Mouse (Mus musculus) ES-Bruce4 (cell line): ENCODE data around the gene Ckm. TPM values are rescaled to one million over a fixed set of nuclear protein-coding genes. Genes with fewer than 3 reads are reported as not detected.

Experiments
- H3K27ac ChIP-seq: 2 replicates; pipeline ENCODE4 v1.5.1; 2012; ENCODE audit warnings: low read length, inconsistent platforms; ENCODE audit not compliant: insufficient read depth
- H3K27me3 ChIP-seq: 2 replicates; pipeline ENCODE4 v1.6.1; 2012; ENCODE audit warnings: mild to moderate bottlenecking, low read length, inconsistent platforms; ENCODE audit not compliant: control insufficient read depth, poor library complexity, insufficient read depth, severe bottlenecking
- H3K36me3 ChIP-seq: 2 replicates; pipeline ENCODE4 v1.6.1; 2012; ENCODE audit warnings: inconsistent platforms, mild to moderate bottlenecking, low read length, moderate library complexity; ENCODE audit not compliant: control insufficient read depth, poor library complexity, insufficient read depth, severe bottlenecking
- H3K4me1 ChIP-seq: one replicate; pipeline ENCODE4 v1.8.1; 2011; ENCODE audit warnings: low read length; ENCODE audit not compliant: control insufficient read depth, insufficient read depth
- H3K4me3 ChIP-seq: 2 replicates; pipeline ENCODE4 v1.5.1; 2011; ENCODE audit warnings: low read depth, mild to moderate bottlenecking, low read length
- H3K9ac ChIP-seq: 2 replicates; pipeline ENCODE4 v1.6.1; 2012; ENCODE audit warnings: low read depth, mild to moderate bottlenecking, inconsistent platforms; ENCODE audit not compliant: poor library complexity, severe bottlenecking
- H3K9me3 ChIP-seq: replicated peaks from 2 replicates; pipeline ENCODE4 v1.6.1; 2012; ENCODE audit warnings: mild to moderate bottlenecking, low read length, inconsistent platforms; ENCODE audit not compliant: control insufficient read depth, poor library complexity, insufficient read depth, severe bottlenecking
- CTCF ChIP-seq: IDR thresholded peaks from one replicate; pipeline ENCODE4 v1.8.1; 2011; ENCODE audit warnings: low read depth, low read length
- EP300 ChIP-seq: IDR thresholded peaks from 2 replicates; pipeline ENCODE4 v1.6.1; 2011; ENCODE audit warnings: low read depth, low read length; ENCODE audit not compliant: insufficient read depth
- POLR2A ChIP-seq: IDR thresholded peaks from one replicate; pipeline ENCODE4 v1.8.1; 2011; ENCODE audit warnings: low read length; ENCODE audit not compliant: insufficient read depth
- polyA plus RNA-seq: library from polyadenylated mRNA; stranded (reverse); fragments of >200 nt; gene quantifications from 2 replicates; pipeline ENCODE4 v1.2.4, GENCODE M21; 2011; ENCODE audit warnings: low read depth; ENCODE audit not compliant: missing spikeins, insufficient read depth, insufficient read length

The Ckm gene
- polyA plus RNA-seq, 1 experiment, result not detected

DNA sequence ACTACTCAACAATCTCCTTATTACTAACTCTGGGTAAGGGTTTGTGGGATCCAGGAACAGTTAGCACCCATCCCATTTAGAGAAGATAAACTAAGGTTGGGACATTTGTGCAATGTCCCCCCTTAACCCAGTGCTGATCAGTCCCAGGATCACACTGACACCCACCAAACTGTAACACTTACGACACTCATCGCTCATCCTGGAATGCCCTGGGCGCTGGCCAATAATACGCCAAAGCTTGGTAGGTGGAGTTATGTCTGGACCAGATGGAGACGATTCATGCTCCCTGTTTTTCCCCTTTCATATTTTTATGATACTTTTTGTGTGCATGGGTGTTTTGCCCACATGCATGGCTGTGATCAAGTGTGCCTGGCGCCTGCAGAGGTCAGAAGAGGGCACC, 25.8 kb downstream of the Ckm start:
- no peak overlapping the region for H3K9ac ChIP-seq
- no peak overlapping the region for H3K27ac ChIP-seq
- H3K4me1 ChIP-seq, result peaks cover 4% of the 10 kb centered on the region
- peaks cover 9% of the 10 kb centered on the region for H3K36me3 ChIP-seq
- no peaks in the 10 kb centered on the region for H3K27me3 ChIP-seq
- no peaks in the 10 kb centered on the region for H3K9me3 ChIP-seq
- H3K4me3 ChIP-seq, result no peak overlapping the region
- no peak for TF ChIP-seq POLR2A

DNA sequence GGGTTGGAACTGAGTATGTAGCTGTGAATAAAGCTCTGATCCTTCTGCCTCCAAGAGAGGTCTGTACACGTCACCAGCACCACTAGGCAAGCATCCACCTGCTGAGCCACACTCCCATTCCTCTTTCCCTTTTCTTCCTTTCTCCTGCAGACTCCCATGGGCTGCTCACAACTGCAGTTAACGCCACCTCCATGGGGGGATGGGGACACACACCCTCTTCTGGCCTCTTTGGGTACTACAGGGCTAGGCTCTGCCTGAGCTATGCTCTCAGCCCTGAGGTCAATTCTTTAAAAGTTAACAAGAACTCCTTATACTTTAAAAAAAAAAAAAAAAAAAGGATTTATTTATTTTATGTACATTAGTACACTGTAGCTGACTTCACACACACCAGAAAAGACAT, 27.9 kb downstream of the Ckm start:
- no peak overlapping the region for H3K27ac ChIP-seq
- H3K4me3 ChIP-seq, result no peak overlapping the region
- H3K27me3 ChIP-seq, result no peaks in the 10 kb centered on the region
- H3K4me1 ChIP-seq, result peaks cover 2% of the 10 kb centered on the region
- H3K36me3 ChIP-seq, result peaks cover 9% of the 10 kb centered on the region
- TF ChIP-seq CTCF (peak; percentile 53), POLR2A (no peak), EP300 (no peak)
- H3K9me3 ChIP-seq, result no peaks in the 10 kb centered on the region
- no peak overlapping the region for H3K9ac ChIP-seq

DNA sequence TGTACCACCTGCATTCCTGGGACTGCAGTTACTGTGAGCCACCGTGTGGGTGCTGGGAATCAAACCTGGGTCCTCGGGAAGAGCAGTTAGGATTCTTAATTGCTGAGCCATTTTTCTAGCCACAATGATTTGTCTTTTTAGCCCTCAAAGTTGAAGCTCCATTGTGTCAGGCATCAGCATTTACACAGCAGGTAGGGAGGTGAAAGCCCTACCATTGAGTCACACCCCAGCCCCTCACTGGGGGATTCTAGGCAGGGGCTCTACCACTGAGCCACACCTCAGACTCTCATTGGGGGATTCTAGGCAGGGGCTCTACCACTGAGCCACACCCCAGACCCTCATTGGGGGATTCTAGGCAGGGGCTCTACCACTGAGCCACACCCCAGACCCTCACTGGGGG, 31.7 kb downstream of the Ckm start:
- peaks cover 5% of the 10 kb centered on the region for H3K36me3 ChIP-seq
- TF ChIP-seq EP300, result no peak
- no peak for TF ChIP-seq POLR2A
- TF ChIP-seq CTCF, result no peak
- H3K4me3 ChIP-seq, result no peak overlapping the region
- H3K27me3 ChIP-seq, result no peaks in the 10 kb centered on the region
- no peaks in the 10 kb centered on the region for H3K9me3 ChIP-seq
- H3K27ac ChIP-seq, result no peak overlapping the region
- peaks cover 2% of the 10 kb centered on the region for H3K4me1 ChIP-seq
- H3K9ac ChIP-seq, result no peak overlapping the region

DNA sequence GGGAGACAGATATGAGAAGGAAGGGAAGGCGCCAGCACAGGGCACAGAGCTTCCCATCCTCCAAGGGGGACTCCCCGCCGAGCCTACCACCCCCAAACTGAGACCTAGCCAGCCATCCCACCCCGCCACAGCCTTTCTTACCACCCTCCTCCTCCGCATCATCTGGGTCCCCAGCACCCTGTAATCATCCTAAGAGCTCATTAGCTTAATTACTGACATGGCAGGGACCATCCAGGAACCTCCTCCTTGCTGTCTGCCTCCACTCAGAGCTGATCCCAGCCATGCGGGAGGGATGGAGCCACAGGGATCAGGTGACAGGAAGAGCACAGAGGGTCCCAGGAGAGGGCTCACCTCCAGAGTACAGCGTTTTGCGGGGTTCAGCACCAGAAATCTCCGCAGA, 32.5 kb downstream of the Ckm start:
- Histone ChIP-seq H3K27ac (no peak overlapping the region), H3K36me3 (peaks cover 2% of the 10 kb centered on the region; the same call in 1 of the 2 replicates), H3K9me3 (no peaks in the 10 kb centered on the region), H3K4me1 (peaks cover 2% of the 10 kb centered on the region), H3K4me3 (no peak overlapping the region), H3K9ac (no peak overlapping the region), H3K27me3 (no peaks in the 10 kb centered on the region)
- no peak for TF ChIP-seq EP300
- TF ChIP-seq CTCF, result no peak
- TF ChIP-seq POLR2A, result no peak

DNA sequence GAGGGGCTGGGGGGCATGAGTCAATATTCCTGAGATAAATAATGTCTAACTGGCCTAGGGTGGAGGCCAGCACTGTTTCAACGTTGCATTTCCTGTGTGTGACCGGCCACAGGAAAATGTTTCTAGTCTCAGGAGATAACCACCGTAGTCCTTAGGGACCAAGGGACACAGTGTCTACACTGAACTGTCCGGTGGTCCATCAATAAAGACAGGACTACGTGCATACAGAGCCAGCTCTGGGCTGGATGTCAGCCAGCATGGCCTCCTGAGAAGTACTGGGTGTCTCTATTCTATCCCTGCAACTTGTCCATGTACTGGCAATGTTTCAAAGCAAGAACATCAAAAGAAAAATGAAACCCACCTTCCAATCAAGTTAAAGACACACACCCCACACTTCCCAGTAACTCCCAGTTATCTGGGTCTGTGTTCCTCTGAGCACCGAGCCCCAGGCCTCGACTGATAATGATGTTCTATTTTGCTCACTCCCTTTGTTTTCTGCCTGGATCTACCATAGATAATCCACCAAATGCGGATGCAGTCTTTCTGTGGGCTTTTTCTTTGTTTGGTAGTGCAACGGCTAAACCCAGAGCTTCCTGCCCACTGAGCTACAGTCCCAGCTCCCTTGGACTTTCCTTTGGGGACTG, 37.0 kb downstream of the Ckm start:
- no peaks in the 10 kb centered on the region for H3K36me3 ChIP-seq

DNA sequence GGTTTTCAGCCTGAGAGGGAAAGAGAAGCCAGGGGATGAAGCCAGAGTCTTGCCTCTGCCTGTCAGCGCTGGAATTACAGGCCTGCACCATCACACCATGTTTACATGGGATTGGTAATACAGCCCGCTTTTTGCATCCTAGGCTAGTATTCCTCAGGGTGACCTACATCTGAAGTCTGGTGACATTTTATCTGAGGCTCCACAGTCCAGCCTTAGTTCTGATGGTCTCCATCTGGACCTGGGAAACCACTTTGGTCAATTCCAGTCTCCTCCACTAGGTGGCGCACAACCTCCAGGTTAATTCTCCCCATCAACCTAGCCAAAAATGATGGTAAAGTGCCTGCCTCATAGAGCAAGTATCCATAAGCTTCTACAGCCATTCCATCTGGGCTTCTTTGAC, 38.8 kb downstream of the Ckm start:
- Histone ChIP-seq H3K9ac (no peak overlapping the region), H3K27ac (no peak overlapping the region), H3K9me3 (no peaks in the 10 kb centered on the region), H3K4me3 (no peak overlapping the region), H3K4me1 (no peaks in the 10 kb centered on the region), H3K36me3 (no peaks in the 10 kb centered on the region), H3K27me3 (no peaks in the 10 kb centered on the region)
- TF ChIP-seq EP300 (no peak), CTCF (peak; percentile 63)

More for the DNA sequence above, 37.0 kb downstream of the Ckm start:
- Histone ChIP-seq H3K4me3 (no peak overlapping the region), H3K27me3 (no peaks in the 10 kb centered on the region), H3K4me1 (no peaks in the 10 kb centered on the region), H3K9me3 (no peaks in the 10 kb centered on the region), H3K27ac (no peak overlapping the region), H3K9ac (no peak overlapping the region)
- no peak for TF ChIP-seq CTCF
